Mouse (Mus musculus) liver, adult 2 months (tissue): ENCODE measurements around the gene Ccsap.

Experiments used
- CTCF ChIP-seq: fragments of 200-500 bp; IDR thresholded peaks from 2 replicates; pipeline ENCODE4 v1.5.1; 2011; ENCODE audit warnings: low read depth, low read length, control low read depth
- POLR2A ChIP-seq: fragments of 200-500 bp; IDR thresholded peaks from 2 replicates; pipeline ENCODE4 v1.6.1; 2011; ENCODE audit warnings: low read length, control low read depth; ENCODE audit not compliant: insufficient read depth; ENCODE audit errors: extremely low read depth

DNA sequence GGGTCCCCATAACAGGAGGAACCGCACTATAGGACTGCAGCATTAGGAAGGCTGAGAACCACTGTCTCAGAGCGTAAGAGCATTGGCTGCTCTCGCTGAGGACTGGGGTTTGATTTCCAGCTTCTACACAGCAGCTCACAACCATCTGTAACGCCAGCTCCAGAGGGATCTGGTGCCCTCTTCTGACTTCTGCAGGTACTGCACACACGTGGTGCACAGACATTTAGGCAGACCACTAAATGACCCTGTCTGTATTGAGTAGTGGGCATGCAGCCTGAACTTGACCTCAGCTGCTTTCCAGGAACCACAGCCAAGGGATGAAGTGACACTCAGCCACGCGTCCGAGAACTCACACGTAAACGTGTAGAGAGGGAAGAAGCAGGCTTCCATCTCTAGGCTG is 36.9 kb downstream of the Ccsap start:
- TF ChIP-seq CTCF (peak; percentile 47; the same call in 1 of the 2 replicates), POLR2A (no peak)
